Mouse (Mus musculus) kidney, embryonic 16.5 days (tissue): ENCODE results near the gene Usp35. TPM values are rescaled to one million over a fixed set of nuclear protein-coding genes. Genes with fewer than 3 reads are reported as not detected.

Experiments used
- ATAC-seq: fragments of 200-750 bp; cut with Nextera tagmentation; 2 replicates; pipeline ENCODE4 v1.8.0; 2017; ENCODE audit warnings: moderate TSS enrichment; ENCODE audit not compliant: low FRiP score, low TSS enrichment
- H3K27ac ChIP-seq: fragments of 300-500 bp; sonication (generic); 2 replicates; pipeline ENCODE4 v1.5.1; 2014; ENCODE audit warnings: low read length
- H3K27me3 ChIP-seq: fragments of 300-500 bp; sonication (generic); 2 replicates; pipeline ENCODE4 v1.6.1; 2014; ENCODE audit warnings: low read length, control low read depth, mixed read lengths; ENCODE audit not compliant: insufficient read depth
- H3K36me3 ChIP-seq: fragments of 300-500 bp; sonication (generic); 2 replicates; pipeline ENCODE4 v1.6.1; 2014; ENCODE audit warnings: low read length, control low read depth, mixed read lengths; ENCODE audit not compliant: insufficient read depth
- H3K4me1 ChIP-seq: fragments of 300-500 bp; sonication (generic); 2 replicates; pipeline ENCODE4 v1.6.1; 2014; ENCODE audit warnings: low read length, control low read depth, mixed read lengths; ENCODE audit not compliant: insufficient read depth
- H3K4me2 ChIP-seq: fragments of 300-500 bp; sonication (generic); replicated peaks from 2 replicates; pipeline ENCODE4 v1.6.1; 2014; ENCODE audit warnings: low read depth, low read length
- H3K4me3 ChIP-seq: fragments of 300-500 bp; sonication (generic); 2 replicates; pipeline ENCODE4 v1.5.1; 2014; ENCODE audit warnings: mild to moderate bottlenecking, low read length
- H3K9ac ChIP-seq: fragments of 300-500 bp; sonication (generic); replicated peaks from 2 replicates; pipeline ENCODE4 v1.6.1; 2014; ENCODE audit warnings: low read length
- H3K9me3 ChIP-seq: fragments of 300-500 bp; sonication (generic); 2 replicates; pipeline ENCODE4 v1.6.1; 2016; ENCODE audit warnings: low read length, control low read depth
- WGBS: fragments of 180-500 bp; shearing (Covaris S2); extraction: QIAGEN DNeasy Blood & Tissue Kit; methylation state at CpG from one replicate; pipeline ENCODE4 v1.1.7; 2014; 5-methylcytosine and 5-hydroxymethylcytosine counted together
- polyA plus RNA-seq: library from polyadenylated mRNA; unstranded; fragments of >200 nt; fragmentation: Nextera tagmentation; extraction: Ambion mirVana; gene quantifications from 2 replicates; pipeline ENCODE4 v1.2.1, GENCODE M21; 2015

The Usp35 gene
- 1.3 and 1.7 TPM in 2 replicates for polyA plus RNA-seq

GRCm38 (mm10) chr7:97331726-97332666 is at the start of gene Usp35, which contains the start of gene Kctd21:
Usp35 (minus strand) TSS chr7:97332020.
Kctd21 (plus strand) TSS chr7:97332327.
- whole genome bisulfite sequencing, result 0% methylated on average over 64 of the region's 68 CpGs
- Histone ChIP-seq H3K4me3 (peak within 1 kb of the TSS; percentile 69), H3K9ac (peak within 1 kb of the TSS; percentile 70), H3K36me3 (no peaks in the 10 kb centered on the region), H3K4me1 (peaks cover 22% of the 10 kb centered on the region), H3K27ac (no peak within 1 kb of the TSS), H3K27me3 (peaks cover 5% of the 10 kb centered on the region; the same call in 1 of the 2 replicates), H3K9me3 (no peaks in the 10 kb centered on the region), H3K4me2 (peak within 1 kb of the TSS; percentile 86)
- peak; percentile 99 for ATAC-seq

- Histone ChIP-seq H3K9me3 (no peaks in the 10 kb centered on the region), H3K9ac (no peak overlapping the region), H3K4me3 (no peak overlapping the region), H3K4me1 (no peaks in the 10 kb centered on the region), H3K36me3 (peaks cover 67% of the 10 kb centered on the region), H3K4me2 (no peak overlapping the region), H3K27ac (no peak overlapping the region), H3K27me3 (no peaks in the 10 kb centered on the region)
- ATAC-seq, result no peak
- WGBS, result 91% methylated on average over 5 of the region's 5 CpGs
Observed at GRCm38 (mm10) chr7:97380500-97381123, 48.8 kb upstream of the Usp35 start.

DNA sequence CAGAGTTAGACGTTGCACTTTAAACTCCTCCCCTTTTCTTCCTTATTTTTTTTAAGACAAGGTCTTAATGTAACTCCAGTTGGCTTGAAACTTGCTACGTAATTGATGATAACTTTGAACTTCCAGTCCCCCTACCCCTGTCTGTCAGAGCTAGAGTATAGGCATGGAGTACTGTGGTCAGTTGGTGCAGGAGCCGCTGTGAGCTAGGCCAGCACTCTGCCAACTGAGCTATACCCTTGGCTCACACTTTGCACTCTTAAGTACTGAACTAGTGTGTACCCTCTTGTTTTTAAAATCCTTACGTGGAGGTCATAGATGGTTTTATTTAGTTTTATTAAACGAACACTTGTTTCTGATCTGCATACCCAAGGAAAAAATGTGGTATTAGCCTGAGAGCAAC is 47.5 kb upstream of the Usp35 start:
- Histone ChIP-seq H3K27ac (no peak overlapping the region), H3K9ac (no peak overlapping the region), H3K4me3 (no peak overlapping the region), H3K4me2 (no peak overlapping the region), H3K36me3 (peaks cover 69% of the 10 kb centered on the region), H3K4me1 (no peaks in the 10 kb centered on the region), H3K27me3 (no peaks in the 10 kb centered on the region), H3K9me3 (no peaks in the 10 kb centered on the region)
- 92% methylated on average over 5 of the region's 5 CpGs for WGBS
- ATAC-seq, result no peak

DNA sequence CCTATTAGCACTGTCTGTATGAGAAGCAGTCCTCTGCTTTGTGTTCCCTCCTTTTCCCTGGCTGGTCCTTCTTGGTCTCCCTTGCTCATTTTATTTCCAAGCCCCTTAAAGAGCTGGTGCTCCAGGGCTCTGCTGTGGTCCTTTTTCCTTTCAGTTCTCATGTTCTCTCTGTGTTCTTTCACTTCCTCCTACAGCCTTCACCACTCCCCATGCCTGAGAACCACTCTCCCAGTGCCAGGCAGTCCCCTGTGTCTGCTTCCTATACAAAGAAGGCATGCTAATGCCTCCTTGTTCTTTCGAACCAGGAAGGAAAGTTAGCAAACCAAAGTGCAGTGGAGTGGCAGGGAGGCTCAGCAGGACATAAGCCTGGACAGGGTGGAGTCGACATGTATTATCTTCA is 44.1 kb upstream of the Usp35 start:
- H3K4me3 ChIP-seq, result no peak overlapping the region
- WGBS, result 88% methylated on average over 2 of the region's 2 CpGs
- no peak overlapping the region for H3K27ac ChIP-seq

GRCm38 (mm10) chr7:97375101-97375500 is 43.3 kb upstream of the Usp35 start:
- Histone ChIP-seq H3K4me1 (peaks cover 12% of the 10 kb centered on the region), H3K9me3 (no peaks in the 10 kb centered on the region), H3K9ac (no peak overlapping the region), H3K4me3 (no peak overlapping the region), H3K4me2 (no peak overlapping the region), H3K36me3 (peaks cover 43% of the 10 kb centered on the region), H3K27me3 (no peaks in the 10 kb centered on the region), H3K27ac (no peak overlapping the region)
- ATAC-seq, result no peak
- 96% methylated on average over 9 of the region's 9 CpGs for WGBS

More for the DNA sequence above, 44.1 kb upstream of the Usp35 start:
- Histone ChIP-seq H3K9me3 (no peaks in the 10 kb centered on the region), H3K27me3 (no peaks in the 10 kb centered on the region), H3K4me1 (peaks cover 9% of the 10 kb centered on the region), H3K4me2 (no peak overlapping the region), H3K9ac (no peak overlapping the region), H3K36me3 (peaks cover 46% of the 10 kb centered on the region)
- no peak for ATAC-seq

DNA sequence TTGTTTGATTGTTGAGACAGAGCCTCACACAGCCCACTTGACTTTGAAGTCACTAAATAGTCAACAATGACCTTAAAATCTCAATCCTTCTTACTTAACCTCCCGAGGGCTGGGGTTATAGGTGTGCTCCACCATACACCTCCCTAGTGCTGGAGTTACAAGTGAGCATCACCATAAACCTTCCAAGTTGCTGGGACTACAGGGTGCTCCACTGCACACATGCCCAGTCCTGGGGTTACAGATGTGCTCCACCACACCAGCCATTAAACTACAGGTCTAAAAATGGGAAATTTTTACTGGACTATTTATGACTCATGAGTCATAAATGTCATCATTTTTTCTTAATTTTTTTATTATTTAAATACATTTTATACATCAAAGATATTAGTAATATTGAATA is 34.1 kb upstream of the Usp35 start:
- Histone ChIP-seq H3K9me3 (no peaks in the 10 kb centered on the region), H3K4me3 (no peak overlapping the region), H3K4me1 (peaks cover 3% of the 10 kb centered on the region), H3K36me3 (no peaks in the 10 kb centered on the region), H3K27ac (no peak overlapping the region), H3K27me3 (no peaks in the 10 kb centered on the region), H3K9ac (no peak overlapping the region), H3K4me2 (no peak overlapping the region)
- WGBS, result 88% methylated on average over 1 of the region's 1 CpGs
- ATAC-seq, result no peak

DNA sequence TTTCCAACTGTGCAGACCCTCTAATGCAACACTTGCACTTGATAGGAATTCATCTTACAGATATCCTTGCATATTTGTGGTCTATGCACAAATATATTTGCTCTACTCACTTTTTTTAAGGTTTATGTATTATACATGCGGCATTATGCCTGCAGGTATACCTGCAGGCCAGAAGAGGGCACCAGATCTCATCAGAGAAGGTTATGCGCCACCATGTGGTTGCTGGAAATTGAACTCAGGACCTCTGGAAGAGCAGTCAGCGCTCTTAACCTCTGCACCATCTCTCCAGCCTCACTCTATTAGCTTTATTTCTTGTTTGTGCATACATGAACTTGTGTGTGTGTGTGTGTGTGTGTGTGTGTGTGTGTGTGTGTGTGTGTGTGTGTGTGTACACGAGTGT is 29.6 kb upstream of the Usp35 start:
- no peaks in the 10 kb centered on the region for H3K4me1 ChIP-seq
- no peak overlapping the region for H3K27ac ChIP-seq
- no peaks in the 10 kb centered on the region for H3K27me3 ChIP-seq
- H3K9ac ChIP-seq, result no peak overlapping the region
- no peak overlapping the region for H3K4me3 ChIP-seq
- no peak overlapping the region for H3K4me2 ChIP-seq
- H3K36me3 ChIP-seq, result no peaks in the 10 kb centered on the region
- 30% methylated on average over 4 of the region's 4 CpGs for WGBS
- H3K9me3 ChIP-seq, result no peaks in the 10 kb centered on the region
- ATAC-seq, result no peak

DNA sequence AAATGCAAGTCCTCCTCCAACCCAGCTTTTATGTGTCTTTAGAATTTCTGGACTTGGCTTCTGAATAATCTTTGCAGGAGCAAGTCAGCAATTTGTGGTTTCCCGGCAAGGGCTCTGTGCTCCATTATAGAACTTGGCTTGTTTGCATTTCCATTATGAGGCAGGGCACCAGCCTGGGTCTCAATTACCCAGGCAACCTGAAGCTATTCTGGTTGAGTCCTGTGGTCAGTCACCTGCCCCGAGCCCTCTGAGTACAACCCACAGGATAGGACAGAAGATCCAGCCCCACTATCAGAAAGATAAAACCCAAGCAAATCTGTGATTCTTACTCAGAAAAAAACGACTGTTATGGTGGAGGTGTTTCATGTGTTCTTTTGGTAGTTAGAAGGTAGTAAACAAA is 29.1 kb upstream of the Usp35 start:
- Histone ChIP-seq H3K4me3 (no peak overlapping the region), H3K4me2 (no peak overlapping the region), H3K9me3 (no peaks in the 10 kb centered on the region), H3K27me3 (no peaks in the 10 kb centered on the region), H3K36me3 (no peaks in the 10 kb centered on the region), H3K4me1 (no peaks in the 10 kb centered on the region), H3K9ac (no peak overlapping the region), H3K27ac (no peak overlapping the region)
- WGBS, result 64% methylated on average over 3 of the region's 3 CpGs
- no peak for ATAC-seq

- Histone ChIP-seq H3K27ac (no peak overlapping the region), H3K4me3 (no peak overlapping the region), H3K36me3 (no peaks in the 10 kb centered on the region), H3K9me3 (no peaks in the 10 kb centered on the region), H3K27me3 (no peaks in the 10 kb centered on the region), H3K4me1 (no peaks in the 10 kb centered on the region), H3K4me2 (no peak overlapping the region), H3K9ac (no peak overlapping the region)
- no peak for ATAC-seq
- WGBS, result 63% methylated on average over 5 of the region's 5 CpGs
Observed at GRCm38 (mm10) chr7:97360166-97360565, 28.3 kb upstream of the Usp35 start.

- H3K9me3 ChIP-seq, result no peaks in the 10 kb centered on the region
- ATAC-seq, result no peak
- no peak overlapping the region for H3K4me3 ChIP-seq
- H3K4me1 ChIP-seq, result no peaks in the 10 kb centered on the region
- 89% methylated on average over 4 of the region's 4 CpGs for WGBS
- H3K9ac ChIP-seq, result no peak overlapping the region
- no peaks in the 10 kb centered on the region for H3K27me3 ChIP-seq
- H3K4me2 ChIP-seq, result no peak overlapping the region
- H3K27ac ChIP-seq, result no peak overlapping the region
- no peaks in the 10 kb centered on the region for H3K36me3 ChIP-seq
Observed at GRCm38 (mm10) chr7:97358347-97358746, 26.5 kb upstream of the Usp35 start.
